Mouse (Mus musculus) kidney, adult 2 months (tissue): ENCODE results near the gene Gm37240.

ENCODE experiments used
- CTCF ChIP-seq: fragments of 200-500 bp; conservative IDR thresholded peaks from 2 replicates; pipeline ENCODE4 v1.5.1; 2011; ENCODE audit warnings: low read depth, mild to moderate bottlenecking, control low read depth, low read length, moderate library complexity, mixed read lengths; ENCODE audit not compliant: insufficient read depth, insufficient read length
- POLR2A ChIP-seq: fragments of 200-500 bp; IDR thresholded peaks from one replicate; pipeline ENCODE4 v1.6.1; 2011; ENCODE audit warnings: low read depth, low read length, control low read depth

GRCm38 (mm10) chr3:84640536-84640935 lies 1246.8 kb downstream of the Gm37240 start:
- TF ChIP-seq CTCF (no peak), POLR2A (no peak)
